Mouse (Mus musculus): ENCODE data around the gene Ermap. TPM values are rescaled to one million over a fixed set of nuclear protein-coding genes. Genes with fewer than 3 reads are reported as not detected.

Gene Ermap
- total and polyA plus RNA-seq, 2 experiments from 2014 or later: 0.24 to 0.33 TPM

- H3K4me2 ChIP-seq (ENCODE audit: low read depth): no peak overlapping the region
- ATAC-seq (no peak), DNase-seq (no peak)
- no peak overlapping the region for H3K4me3 ChIP-seq (ENCODE audit: low read depth, low read length)
- peak; percentile 71 for TF ChIP-seq CTCF (IDR thresholded peaks at IDR 0.05; ENCODE audit: low read depth)
- 51% methylated on average over 3 of the region's 3 CpGs for WGBS
- H3K27me3 ChIP-seq (ENCODE audit: insufficient read depth, low read length): no peaks in the 10 kb centered on the region
- H3K9ac ChIP-seq: no peak overlapping the region
- no peaks in the 10 kb centered on the region for H3K9me3 ChIP-seq (ENCODE audit: low read length)
- 0 out of 2 replicates have a peak, but pooled peaks cover 5% of the 10 kb centered on the region for H3K4me1 ChIP-seq (ENCODE audit: insufficient read depth)
- no peak overlapping the region for H3K27ac ChIP-seq (ENCODE audit: low read depth, low read length)
- peaks cover 12% of the 10 kb centered on the region; the same call in 1 of the 2 replicates for H3K36me3 ChIP-seq (ENCODE audit: insufficient read depth)
Observed at GRCm38 (mm10) chr4:119140126-119140525, 49.7 kb downstream of the Ermap start.

- Histone ChIP-seq H3K27me3 (ENCODE audit: insufficient read depth, low read length) (no peaks in the 10 kb centered on the region), H3K9ac (peak overlapping the region; percentile 39; the same call in 1 of the 2 replicates), H3K4me3 (ENCODE audit: low read depth, low read length) (peak overlapping the region; percentile 24), H3K4me2 (ENCODE audit: low read depth) (peak overlapping the region; percentile 53), H3K36me3 (ENCODE audit: insufficient read depth) (peaks cover 23% of the 10 kb centered on the region), H3K9me3 (ENCODE audit: low read length) (no peaks in the 10 kb centered on the region), H3K4me1 (ENCODE audit: insufficient read depth) (0 out of 2 replicates have a peak, but pooled peaks cover 5% of the 10 kb centered on the region), H3K27ac (ENCODE audit: low read depth, low read length) (peak overlapping the region; percentile 21; the same call in 1 of the 2 replicates)
- no peak for TF ChIP-seq CTCF (IDR thresholded peaks at IDR 0.05; ENCODE audit: low read depth)
- WGBS: 47% methylated on average over 8 of the region's 8 CpGs
- ATAC-seq (no peak), DNase-seq (no peak)
Observed at GRCm38 (mm10) chr4:119138776-119139175, 51.0 kb downstream of the Ermap start.

GRCm38 (mm10) chr4:119138171-119138570, 51.6 kb downstream of the Ermap start:
- Histone ChIP-seq H3K9ac (peak overlapping the region; percentile 39), H3K4me3 (ENCODE audit: low read depth, low read length) (peak overlapping the region; percentile 24), H3K4me2 (ENCODE audit: low read depth) (peak overlapping the region; percentile 53), H3K9me3 (ENCODE audit: low read length) (no peaks in the 10 kb centered on the region), H3K36me3 (ENCODE audit: insufficient read depth) (peaks cover 29% of the 10 kb centered on the region), H3K4me1 (ENCODE audit: insufficient read depth) (0 out of 2 replicates have a peak, but pooled peaks cover 5% of the 10 kb centered on the region), H3K27me3 (ENCODE audit: insufficient read depth, low read length) (no peaks in the 10 kb centered on the region), H3K27ac (ENCODE audit: low read depth, low read length) (peak overlapping the region; percentile 21; the same call in 1 of the 2 replicates)
- DNase-seq (peak; percentile 83), ATAC-seq (peak; percentile 75)
- 14% methylated on average over 18 of the region's 18 CpGs for WGBS
- no peak for TF ChIP-seq CTCF (IDR thresholded peaks at IDR 0.05; ENCODE audit: low read depth)

DNA sequence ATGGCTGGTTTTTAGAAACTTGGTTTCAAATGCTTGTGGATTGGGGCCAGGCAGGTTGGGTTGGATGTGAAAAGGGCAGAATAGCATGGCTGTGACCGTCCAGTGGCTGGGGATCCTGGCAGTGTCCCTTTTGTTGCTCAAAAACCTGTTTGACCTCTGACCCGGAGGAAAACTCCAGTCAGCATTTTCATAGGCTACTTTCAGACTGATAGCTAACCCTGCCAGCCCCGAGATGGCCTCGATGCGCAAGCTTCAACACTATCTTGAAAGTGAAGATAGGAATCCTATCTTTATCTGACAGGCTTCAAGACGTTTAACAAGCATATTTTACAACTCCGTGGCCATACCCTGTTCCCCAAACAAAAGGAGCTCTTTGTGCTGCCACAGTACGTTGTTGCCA, 52.5 kb downstream of the Ermap start:
- Histone ChIP-seq H3K9me3 (ENCODE audit: low read length) (no peaks in the 10 kb centered on the region), H3K36me3 (ENCODE audit: insufficient read depth) (peaks cover 38% of the 10 kb centered on the region), H3K9ac (no peak overlapping the region), H3K4me2 (ENCODE audit: low read depth) (no peak overlapping the region), H3K4me3 (ENCODE audit: low read depth, low read length) (no peak overlapping the region), H3K27me3 (ENCODE audit: insufficient read depth, low read length) (no peaks in the 10 kb centered on the region), H3K4me1 (ENCODE audit: insufficient read depth) (0 out of 2 replicates have a peak, but pooled peaks cover 5% of the 10 kb centered on the region), H3K27ac (ENCODE audit: low read depth, low read length) (no peak overlapping the region)
- ATAC-seq: no peak
- TF ChIP-seq CTCF (IDR thresholded peaks at IDR 0.05; ENCODE audit: low read depth): no peak
- 67% methylated on average over 8 of the region's 8 CpGs for WGBS
- no peak for DNase-seq

- Histone ChIP-seq H3K27me3 (ENCODE audit: insufficient read depth, low read length) (no peaks in the 10 kb centered on the region), H3K36me3 (ENCODE audit: insufficient read depth) (peaks cover 41% of the 10 kb centered on the region), H3K4me3 (ENCODE audit: low read depth, low read length) (no peak overlapping the region), H3K4me2 (ENCODE audit: low read depth) (no peak overlapping the region), H3K4me1 (ENCODE audit: insufficient read depth) (0 out of 2 replicates have a peak, but pooled peaks cover 4% of the 10 kb centered on the region), H3K9me3 (ENCODE audit: low read length) (no peaks in the 10 kb centered on the region), H3K9ac (no peak overlapping the region), H3K27ac (ENCODE audit: low read depth, low read length) (no peak overlapping the region)
- TF ChIP-seq CTCF (IDR thresholded peaks at IDR 0.05; ENCODE audit: low read depth): no peak
- DNase-seq (no peak), ATAC-seq (no peak)
- WGBS: 93% methylated on average over 13 of the region's 13 CpGs
Observed at GRCm38 (mm10) chr4:119133860-119134259, 56.0 kb downstream of the Ermap start.

DNA sequence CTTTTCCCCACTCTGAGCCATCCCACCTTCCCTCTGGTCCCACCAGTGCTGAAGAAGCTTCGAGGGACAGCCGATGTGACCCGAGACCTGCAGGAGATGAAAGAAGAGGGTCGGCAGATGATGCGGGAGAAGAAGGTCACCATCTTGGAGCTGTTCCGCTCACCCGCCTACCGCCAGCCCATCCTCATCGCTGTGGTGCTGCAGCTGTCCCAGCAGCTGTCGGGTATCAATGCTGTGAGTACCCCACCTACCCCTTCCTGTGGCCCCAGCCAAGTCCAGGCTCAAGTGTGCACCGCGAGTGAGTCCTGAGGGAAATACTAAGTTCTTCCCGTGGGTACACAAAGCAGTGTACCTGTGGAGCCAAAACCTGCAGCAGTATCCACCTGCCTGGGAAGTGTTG, 56.5 kb downstream of the Ermap start:
- Histone ChIP-seq H3K27me3 (ENCODE audit: insufficient read depth, low read length) (no peaks in the 10 kb centered on the region), H3K4me1 (ENCODE audit: insufficient read depth) (no peaks in the 10 kb centered on the region), H3K9me3 (ENCODE audit: low read length) (no peaks in the 10 kb centered on the region), H3K4me3 (ENCODE audit: low read depth, low read length) (no peak overlapping the region), H3K4me2 (ENCODE audit: low read depth) (no peak overlapping the region), H3K36me3 (ENCODE audit: insufficient read depth) (peaks cover 41% of the 10 kb centered on the region), H3K27ac (ENCODE audit: low read depth, low read length) (no peak overlapping the region), H3K9ac (no peak overlapping the region)
- no peak for ATAC-seq
- TF ChIP-seq CTCF (IDR thresholded peaks at IDR 0.05; ENCODE audit: low read depth): no peak
- 91% methylated on average over 13 of the region's 13 CpGs for WGBS
- DNase-seq: no peak

- Histone ChIP-seq H3K27ac (ENCODE audit: low read depth, low read length) (no peak overlapping the region), H3K4me3 (ENCODE audit: low read depth, low read length) (no peak overlapping the region), H3K4me1 (ENCODE audit: insufficient read depth) (no peaks in the 10 kb centered on the region), H3K27me3 (ENCODE audit: insufficient read depth, low read length) (no peaks in the 10 kb centered on the region), H3K4me2 (ENCODE audit: low read depth) (no peak overlapping the region), H3K9ac (no peak overlapping the region), H3K36me3 (ENCODE audit: insufficient read depth) (peaks cover 40% of the 10 kb centered on the region), H3K9me3 (ENCODE audit: low read length) (no peaks in the 10 kb centered on the region)
- TF ChIP-seq CTCF (IDR thresholded peaks at IDR 0.05; ENCODE audit: low read depth): no peak
- 83% methylated on average over 8 of the region's 8 CpGs for WGBS
- ATAC-seq (no peak), DNase-seq (no peak)
Observed at GRCm38 (mm10) chr4:119131189-119131910, 58.5 kb downstream of the Ermap start.
